Mouse (Mus musculus): ENCODE results near the gene Mapk9.
A peak's percentile ranks its signal among the peaks of the same experiment; 100 is the strongest.

Mapk9 gene

DNA sequence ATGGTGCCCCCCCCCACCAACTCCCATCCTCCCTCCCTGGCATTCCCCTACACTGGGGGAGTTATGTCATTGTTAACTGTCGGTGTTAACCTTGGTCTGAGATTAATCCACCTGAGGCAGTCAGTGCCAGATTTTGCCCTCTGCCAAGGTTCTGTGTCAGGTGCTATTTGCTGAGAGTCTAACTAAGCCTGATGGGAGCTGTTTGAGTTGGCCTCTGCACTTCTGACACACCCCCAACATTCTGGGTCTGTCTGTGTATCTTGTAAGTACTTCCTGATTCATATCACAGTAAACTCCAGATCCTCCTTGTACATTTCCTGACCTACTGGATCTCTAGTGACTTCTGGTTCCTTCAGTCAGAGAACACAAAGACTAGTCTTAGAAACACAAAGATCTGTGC lies 5.9 kb upstream of the Mapk9 start:
- DNase-seq (ENCODE audit: low spot score in 2 of 2): no peak

DNA sequence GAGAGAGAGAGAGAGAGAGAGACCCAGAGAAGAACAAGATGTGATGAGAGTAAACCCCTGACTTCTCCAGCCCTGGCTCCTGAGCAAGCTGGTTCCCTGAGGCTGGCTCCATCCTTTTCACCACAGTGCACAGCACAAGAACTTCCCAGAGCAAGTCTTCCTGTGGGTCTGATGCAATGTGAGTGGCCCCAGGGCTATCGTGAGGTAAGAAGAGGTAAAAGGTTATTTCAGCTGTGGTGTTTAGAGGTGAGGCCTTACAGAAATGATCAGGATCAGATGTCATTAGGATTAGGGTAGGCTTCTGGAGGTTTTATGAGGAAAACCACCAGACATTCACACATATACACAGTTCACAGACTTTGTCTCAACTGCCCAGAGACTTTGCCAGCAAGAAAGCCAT lies 4.7 kb upstream of the Mapk9 start:
- DNase-seq (ENCODE audit: low spot score in 2 of 2): no peak

DNA sequence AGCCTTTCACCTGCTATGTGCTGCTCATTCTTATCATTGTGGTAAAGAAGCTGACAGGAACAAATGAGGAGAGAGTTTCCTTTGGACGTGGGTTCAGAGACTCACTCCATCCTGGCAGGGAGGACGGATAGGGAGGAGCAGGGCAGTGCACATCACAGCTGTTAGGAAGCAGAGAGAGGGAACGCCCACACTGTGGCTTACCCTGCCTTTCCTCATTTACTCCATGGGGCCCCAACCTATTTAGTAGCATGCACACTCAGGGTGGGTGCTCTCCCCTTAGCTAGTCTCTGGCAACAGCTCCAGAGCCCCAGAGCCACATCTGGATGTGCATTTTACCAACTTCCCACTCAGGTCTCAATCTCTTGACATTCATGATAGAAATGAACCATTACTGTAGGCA lies 3.8 kb upstream of the Mapk9 start:
- DNase-seq (ENCODE audit: low spot score in 2 of 2): no peak

DNA sequence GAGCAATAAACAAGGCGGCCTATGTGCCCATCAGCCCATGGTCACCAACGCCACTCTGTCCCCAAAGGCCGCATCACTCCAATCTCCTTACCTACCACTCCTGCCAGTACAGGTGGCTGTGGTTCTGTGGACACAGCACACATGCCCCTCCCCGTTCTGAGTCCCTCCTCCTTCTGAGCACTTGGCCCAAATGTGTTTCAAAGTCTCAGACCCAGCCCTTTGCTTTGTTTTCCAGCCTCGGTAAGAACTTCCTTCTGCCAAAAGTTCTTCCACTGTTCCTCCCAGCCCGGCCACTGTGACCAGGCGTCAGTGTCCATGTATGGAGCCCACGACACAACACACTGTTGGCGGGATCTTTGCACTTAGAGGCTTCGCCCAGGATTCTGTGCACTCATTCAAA lies 2.2 kb upstream of the Mapk9 start:
- DNase-seq (ENCODE audit: low spot score in 2 of 2): no peak

DNA sequence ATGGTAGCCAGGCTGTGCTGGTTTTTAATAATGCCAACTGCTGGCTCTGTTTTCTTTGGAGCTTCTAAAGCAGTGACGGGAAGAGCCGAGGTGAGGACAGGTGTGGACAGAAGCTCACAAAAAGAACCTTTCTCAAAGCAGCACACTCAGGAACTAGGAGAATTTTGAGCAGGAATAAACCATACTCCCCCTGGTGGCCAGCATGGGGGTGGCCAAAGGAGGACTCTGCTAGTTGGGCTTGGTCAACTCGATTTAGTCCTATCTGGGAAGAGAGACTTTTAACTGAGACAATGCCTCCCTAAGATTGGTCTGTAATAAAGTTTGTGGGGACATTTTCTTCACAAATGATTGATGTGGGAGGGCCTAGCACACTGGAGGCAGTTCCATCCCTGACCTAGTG lies 1.6 kb upstream of the Mapk9 start:
- peak; percentile 50 to 76 for DNase-seq (ENCODE audit: low spot score in 2 of 2)

DNA sequence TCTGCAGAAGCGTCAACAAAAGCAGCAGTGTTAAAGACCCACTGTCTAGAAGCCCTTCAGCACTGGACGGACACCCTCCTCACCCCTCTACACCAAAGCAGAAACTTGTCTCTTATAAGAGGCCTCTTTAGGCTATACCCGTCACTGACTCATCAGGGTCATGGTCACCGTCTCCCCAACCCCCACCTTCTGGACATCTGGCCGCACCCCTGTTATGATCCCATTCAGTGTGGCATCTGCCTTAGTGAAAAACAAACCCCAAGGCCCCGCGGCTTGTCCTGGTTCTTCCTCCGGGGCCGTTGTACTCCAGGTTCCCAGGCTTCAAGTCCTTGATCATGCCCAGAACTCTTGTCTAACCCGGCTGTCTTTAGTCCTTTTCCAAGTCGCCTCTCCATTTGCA lies 593 bp upstream of the Mapk9 start:
- no peak for DNase-seq (ENCODE audit: low spot score in 2 of 2)

DNA sequence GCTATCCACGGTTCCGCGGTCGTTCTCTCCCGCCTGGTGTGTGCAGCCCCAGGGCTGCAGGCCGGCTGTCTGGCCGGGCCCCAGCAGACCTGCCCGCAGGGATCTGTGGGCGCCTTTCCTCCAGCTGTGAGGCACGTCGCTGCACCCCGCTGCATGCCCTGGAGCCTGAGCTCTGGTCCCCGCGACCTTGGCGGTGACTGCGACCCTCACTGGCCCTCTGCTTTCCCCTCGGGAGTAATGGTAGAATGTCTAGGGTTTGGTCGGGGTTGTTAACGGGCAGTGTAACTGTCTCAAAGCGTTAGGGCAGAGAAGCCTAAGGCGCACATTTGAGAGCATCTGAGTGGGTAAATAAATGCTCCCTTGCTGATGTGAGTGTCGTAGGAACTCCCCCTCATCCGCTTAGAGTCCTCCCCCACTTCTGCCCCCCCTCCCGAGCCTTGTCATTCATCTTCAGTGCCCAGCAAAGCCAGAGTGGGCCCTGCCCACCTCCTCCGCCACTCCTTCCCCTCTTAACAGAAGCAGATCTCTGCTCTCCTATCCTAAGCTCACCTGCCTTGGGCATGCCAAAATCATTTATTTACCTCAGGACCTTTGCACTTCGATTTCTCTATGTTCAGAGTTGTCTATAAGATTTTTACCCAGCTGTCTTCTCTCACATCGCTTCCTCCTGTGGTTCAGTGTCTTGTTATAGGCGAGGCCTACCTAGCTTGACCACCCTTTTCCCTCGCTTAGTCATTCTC lies 690 bp downstream of the Mapk9 start:
- DNase-seq (ENCODE audit: low spot score in 2 of 2): no peak

DNA sequence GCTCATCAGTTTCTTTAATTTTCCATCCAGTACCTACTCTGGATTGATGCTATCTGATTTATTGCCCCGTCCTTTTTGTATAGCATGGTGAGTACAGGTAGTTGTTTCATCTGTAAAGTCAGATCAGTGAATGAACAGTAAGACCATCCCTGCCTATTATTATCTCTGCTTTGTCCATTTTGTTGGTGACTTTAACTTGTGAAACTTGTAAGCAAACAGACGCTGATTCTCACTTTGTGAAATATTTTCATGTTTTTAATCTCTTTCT lies 1.2 kb downstream of the Mapk9 start:
- DNase-seq (ENCODE audit: low spot score in 2 of 2): no peak

DNA sequence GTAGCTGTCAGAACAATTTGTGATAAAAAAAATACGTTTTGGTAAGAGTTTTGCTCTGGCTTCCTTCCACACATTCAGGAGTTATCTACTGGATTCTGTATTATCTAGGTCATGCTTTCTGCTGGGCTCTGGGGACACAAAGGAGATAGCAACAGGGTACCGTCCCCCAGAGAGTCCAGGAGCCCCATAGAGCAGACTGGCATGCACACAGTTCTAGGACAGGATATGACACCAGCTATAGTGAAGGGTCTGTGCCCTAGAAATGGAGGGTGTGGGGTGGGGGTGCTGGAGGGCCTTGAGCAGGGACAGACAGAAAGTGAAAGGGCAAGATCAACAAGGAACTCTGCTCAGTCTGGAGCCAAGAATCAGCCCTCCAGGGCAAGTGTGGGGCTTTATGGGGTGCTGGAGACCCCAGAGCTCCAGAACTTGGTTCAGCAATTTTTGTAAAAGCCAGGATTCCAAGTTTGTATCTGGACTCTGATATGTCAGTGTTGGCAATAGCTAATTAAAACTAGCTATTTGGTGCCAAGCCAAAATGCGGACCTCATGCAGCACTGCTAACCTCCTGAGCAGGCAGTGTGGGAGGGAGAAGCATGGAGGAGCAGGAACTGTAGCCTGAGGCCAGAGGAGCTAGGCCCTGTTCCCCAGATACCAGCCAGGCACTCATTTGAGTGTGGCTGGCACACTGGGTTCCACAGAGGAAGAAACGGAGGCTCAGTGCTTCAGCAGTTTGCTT lies 1.7 kb downstream of the Mapk9 start:
- DNase-seq (ENCODE audit: low spot score in 2 of 2): no peak

DNA sequence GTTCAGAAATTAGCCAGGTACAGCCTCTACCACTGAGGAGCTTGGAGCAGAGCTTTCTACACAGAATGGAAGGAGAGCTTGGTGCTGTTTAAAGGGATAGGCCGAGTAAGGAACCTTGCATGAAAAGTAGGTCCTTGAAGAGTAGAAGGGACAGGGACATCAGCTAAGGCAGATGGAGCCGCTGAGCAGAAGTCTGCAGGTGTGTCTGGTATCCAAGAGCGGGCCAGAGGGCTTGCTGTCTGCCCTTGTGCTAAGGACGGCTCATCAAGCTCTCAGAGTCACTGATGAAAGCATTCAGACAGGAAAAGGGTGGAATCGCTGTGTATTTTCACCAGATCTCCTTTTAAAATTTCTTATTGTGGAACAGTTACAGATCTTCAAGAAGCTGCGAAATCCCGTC lies 3.8 kb downstream of the Mapk9 start:
- DNase-seq (ENCODE audit: low spot score in 2 of 2): no peak

DNA sequence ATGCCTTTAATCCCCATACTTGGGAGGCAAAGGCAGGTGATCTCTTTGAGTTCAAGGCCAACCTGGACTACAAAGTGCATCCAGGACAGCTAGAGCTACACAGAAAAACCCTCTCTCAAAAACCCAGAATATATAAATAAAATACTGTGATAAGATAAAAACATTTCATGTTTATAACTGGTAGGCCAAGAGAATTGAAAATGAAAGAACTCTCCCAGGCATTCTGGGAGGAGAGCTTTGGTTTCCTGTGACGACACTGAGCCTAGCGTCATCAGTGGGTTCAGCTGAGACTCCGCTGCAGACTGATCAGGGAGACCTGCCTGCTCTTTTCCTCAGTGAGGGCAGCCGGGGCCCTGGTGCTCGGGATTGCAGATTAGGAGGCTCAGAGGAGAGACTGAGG lies 8.6 kb downstream of the Mapk9 start:
- DNase-seq (ENCODE audit: low spot score in 2 of 2): no peak

DNA sequence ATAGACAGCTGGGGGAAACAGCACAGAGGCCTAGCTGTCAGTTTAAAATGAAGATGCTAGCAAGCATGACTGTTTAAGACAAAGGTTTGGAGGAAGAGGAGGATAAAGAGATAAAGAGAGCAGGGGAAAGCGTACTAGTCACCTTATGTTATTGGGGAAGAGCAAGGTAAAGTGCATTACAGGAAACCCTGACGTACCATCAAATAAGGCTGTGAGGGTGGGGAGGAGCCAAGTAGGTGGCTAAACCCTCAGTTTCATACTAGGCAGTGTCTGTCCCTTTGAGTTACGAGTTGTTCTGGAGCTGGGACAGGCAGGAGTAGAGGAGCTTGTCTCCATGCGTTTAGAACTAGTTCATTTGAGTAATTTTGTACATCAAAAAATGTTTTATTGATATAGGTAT lies 14.6 kb downstream of the Mapk9 start:
- DNase-seq (ENCODE audit: low spot score in 2 of 2): no peak

DNA sequence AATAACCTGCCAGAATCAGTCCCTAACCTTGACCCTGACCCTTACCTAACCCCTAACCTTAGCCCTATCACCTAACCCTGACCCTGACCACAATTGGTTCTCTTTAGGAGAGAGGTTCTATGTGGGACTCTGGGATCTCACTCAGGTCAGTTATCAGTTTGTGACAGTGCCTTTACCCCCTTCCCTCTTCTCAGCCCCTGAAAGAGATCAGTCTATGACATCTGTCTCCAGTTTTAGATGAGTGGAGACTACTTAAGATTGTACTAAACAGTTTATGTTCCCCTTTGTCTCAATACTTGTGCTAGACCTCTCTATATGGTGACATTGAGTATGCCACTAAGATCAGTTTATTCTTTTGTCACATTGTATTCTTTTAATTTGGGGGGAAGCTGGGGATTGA lies 17.4 kb downstream of the Mapk9 start:
- DNase-seq (ENCODE audit: low spot score in 2 of 2): no peak

DNA sequence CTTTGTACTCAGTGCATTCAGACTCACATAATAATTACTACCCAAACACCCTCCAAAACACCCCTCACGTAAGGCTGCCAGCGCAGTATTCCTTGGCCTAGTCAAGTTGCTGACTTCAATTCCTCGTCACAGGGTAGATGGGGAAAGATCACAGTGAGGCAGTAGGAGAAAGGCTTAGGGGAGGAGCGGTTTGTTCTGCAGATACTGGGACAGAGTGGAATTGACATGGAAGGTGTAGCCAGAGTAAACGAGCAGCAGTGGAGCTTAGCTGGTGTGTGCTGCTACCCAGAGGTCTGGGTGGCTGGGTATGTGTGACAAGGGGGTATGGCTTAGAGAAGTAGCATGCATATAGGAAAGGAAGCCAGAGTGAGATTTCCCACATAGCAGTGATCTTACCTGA lies 20.8 kb downstream of the Mapk9 start:
- DNase-seq (ENCODE audit: low spot score in 2 of 2): no peak

DNA sequence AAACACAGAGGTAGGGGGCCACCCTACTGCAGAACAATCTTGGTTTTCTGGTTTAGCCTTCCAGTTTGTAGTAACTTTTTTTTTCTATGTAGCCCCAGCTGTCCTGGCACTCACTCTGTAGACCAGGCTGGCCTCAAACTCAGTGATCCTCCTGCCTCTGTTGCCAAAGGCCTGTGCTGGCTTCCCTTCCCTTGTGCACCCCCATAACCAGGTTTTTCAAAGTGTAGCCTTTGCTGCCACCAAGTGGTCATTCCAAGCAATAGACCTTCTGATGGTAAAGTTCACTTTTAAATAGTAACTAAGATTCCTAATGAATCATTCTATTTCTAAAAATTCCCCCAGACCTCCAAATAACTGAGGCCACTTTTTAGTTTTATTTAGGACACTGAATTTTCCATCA lies 23.2 kb downstream of the Mapk9 start:
- DNase-seq (ENCODE audit: low spot score in 2 of 2): no peak

DNA sequence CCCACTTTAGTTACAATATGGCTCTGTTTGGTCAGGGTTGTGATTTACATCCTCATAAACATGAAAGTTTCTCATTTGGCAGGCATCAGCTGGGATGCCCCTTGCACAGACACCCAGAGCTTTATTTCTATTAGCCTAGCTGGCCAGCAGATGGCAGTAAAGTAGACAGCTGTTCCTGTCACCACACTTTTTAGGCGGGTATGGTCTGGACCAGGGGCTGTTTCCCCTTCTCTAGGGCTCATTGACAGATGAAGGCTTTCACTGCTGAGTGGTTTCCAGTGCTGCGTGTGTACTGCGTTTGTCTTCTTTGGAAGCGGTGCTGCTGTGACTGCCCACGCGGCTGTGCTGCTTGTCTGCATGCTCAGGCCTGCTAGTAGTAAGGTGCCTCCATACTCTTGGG lies 25.4 kb downstream of the Mapk9 start:
- no peak for DNase-seq (ENCODE audit: low spot score in 2 of 2)

DNA sequence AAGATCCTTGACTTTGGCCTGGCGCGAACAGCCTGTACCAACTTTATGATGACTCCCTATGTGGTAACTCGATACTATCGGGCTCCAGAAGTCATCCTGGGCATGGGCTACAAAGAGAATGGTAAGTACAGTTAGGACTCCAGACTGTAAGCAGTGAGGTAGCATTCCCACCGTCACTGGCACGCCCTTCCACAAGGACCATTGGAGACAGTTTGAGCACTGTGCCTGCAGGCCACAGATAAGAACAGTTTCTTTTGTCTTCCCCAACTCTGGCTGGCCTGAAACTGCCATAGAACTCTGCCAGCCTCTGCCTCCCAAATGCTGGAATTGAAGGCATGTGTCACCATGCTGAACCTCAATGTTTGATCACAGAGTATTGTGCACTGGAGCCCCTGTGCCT lies 26.2 kb downstream of the Mapk9 start:
- no peak for DNase-seq (ENCODE audit: low spot score in 2 of 2)

DNA sequence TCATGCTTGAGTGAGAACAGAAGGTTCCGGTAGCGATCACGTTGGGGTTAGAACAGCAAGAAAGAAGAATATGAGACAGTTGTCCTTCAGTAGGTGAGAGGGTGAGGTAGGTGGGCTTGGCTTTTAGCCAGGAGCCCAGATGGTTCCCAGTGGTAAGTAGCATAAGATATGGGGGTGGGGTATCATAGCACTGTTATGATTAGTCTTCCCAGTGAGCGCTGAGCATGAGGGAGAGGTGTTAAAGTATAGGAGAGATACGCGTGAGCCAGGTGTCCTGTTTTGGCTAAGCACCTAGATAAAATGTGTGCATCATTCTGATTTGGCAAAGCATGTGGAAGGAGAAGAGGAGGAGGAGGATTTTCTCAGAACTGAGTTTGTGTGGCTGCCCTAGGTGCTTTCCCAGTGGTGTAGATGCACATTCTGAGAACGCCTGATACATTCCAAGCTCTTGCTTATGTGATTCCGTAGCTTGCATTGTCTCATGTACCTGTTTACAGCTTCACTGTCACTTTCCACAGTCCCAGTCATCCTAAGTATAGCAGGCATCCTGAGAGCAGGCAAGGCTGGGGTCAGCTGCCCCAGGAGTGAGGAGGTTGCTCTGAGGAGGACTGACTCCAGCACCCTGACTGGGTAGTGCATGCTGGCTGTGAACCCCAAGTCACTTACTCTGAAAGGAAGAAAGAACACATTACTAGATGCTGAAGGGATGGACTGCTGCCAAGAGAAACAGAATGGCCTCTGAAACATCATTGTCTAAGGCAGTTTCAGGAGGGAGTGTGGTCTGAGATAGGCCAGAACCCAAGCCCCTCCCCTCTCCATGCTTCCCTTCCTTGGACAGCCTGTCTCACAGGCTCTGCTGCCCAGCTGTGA lies 30.6 kb downstream of the Mapk9 start:
- DNase-seq (ENCODE audit: low spot score in 2 of 2): no peak

DNA sequence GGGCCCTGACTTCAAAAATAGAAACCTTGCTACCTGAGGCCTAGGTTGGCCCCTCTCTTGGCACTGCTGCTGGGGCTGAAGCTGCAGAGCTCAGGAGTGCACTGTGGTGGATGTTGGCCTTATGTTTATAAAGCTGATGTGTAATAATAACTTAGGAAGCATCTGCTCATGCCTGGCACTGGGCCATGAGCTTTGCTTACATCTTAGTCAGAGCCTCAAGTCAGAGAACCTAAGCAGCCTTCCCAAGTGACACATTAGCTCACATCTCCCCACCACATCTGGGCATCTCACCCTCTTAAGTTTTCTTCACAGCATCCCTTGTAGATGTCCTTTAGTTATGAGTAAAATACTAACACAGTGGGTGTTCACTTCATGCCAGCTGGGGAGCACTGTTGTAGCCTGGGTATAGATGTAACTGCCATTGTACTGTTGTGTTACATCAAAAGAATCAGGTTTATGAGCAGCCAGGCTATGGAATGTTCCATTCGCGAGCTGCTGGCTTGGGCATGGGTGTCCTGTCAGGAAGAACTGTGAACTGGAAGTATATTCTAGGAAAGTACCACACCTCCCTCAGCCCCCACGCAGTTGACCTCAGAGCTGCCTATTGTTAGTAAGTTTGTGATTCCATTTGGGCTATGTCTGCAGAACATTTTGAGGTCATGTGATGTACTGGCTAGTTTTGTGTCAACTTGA lies 33.5 kb downstream of the Mapk9 start:
- no peak for DNase-seq (ENCODE audit: low spot score in 2 of 2)

DNA sequence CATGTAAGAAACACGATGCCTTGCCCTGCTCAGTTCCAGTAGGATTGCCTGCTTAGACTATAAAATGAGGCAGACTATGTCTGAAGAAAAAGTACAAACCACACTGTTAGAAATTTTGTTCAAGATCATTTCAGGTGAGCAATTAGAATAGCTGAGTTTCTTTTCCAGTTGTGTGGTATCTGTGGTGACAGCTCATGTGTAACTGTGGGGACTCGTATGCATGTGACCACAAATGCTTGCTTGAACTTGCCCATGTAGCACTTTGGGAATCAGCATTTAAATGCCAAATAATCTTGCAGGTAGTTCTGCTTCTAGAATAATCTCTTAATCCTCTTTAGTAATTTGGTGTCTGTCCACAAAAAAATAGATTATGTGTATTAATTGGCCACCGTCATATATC lies 36.8 kb downstream of the Mapk9 start:
- no peak for DNase-seq (ENCODE audit: low spot score in 2 of 2)

DNA sequence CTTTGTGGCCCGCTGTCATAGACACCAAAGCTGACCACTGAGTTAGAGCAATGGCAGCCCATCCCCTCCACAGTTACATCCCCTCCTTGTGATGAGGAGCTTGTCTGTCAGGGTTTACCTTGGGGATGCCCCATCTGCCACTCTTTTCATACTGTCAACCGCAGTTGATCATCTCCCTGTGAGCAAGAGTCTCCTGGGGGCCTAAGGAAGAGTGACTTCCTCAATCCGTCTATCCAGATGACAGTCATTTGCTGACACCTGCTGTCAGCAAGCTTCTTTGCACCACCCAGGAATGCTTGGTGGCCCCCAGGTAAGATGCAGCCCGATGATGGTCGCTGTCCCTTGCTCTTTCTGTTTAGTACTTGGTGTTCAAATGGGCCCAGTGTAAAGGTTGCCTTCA lies 41.9 kb downstream of the Mapk9 start:
- peak in 1 of 2 experiments; percentile 12 for DNase-seq (ENCODE audit: low spot score in 2 of 2)

DNA sequence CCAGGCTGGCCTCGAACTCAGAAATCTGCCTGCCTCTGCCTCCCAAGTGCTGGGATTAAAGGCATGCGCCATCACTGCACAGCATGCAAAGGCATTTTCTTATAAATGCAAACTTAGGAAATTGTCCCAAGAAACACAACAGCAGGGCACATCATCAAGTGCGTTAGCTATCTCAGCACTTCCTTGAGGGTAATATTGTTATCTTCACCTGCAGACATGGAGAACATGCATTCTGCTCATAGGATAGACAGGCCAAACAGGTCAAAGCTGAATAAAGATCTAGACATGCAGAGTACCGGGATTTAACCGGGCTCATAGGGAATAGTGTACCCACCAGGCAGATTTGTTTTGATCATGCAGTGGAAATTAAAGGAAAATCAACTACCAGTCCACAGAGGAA lies 45.4 kb downstream of the Mapk9 start:
- DNase-seq (ENCODE audit: low spot score in 2 of 2): no peak

Measured in urinary bladder, postnatal 4 days (tissue).